Mouse (Mus musculus): ENCODE data around the gene Cpn1. TPM values are rescaled to one million over a fixed set of nuclear protein-coding genes. Genes with fewer than 3 reads are reported as not detected.

Gene Cpn1
- polyA plus RNA-seq, 1 experiment from 2014 or later = 0.24 TPM

DNA sequence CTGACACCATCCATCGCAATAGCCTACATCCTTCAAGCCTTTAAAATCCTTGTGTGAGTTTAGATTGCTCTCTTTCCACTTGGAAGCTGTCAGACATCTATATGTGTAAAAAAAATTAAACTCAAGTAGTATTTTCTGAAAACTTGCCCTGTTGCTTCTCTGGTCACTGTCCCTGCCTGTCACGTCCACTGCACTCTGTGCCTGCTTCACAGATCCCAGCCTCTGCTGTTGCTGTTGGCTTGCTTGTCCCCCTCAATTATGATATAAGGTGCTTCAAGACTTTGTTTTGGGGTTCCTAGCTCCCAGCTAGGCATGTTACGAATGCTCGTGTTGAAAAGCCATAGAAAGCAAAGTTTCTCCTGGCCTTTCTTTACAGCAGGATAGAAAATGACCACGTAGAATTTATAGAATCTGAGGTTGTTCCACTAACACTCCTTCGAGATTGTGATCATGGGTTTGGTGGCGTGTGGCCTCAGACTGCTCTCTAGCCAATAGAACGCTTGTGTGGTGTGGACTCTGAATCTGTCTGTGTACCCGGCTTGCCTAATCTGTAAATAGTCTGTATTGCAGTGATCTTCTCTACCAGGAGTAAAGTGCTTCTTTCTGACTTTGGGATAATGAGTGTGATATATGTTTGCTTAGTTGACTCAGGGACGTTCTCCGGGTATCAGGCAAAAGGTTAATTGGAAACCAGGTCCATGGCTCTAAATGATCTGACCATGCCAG is 12.6 kb upstream of the Cpn1 start:
- no peak for ATAC-seq
- Histone ChIP-seq H3K4me3 (ENCODE audit: low read depth, low read length) (no peak overlapping the region), H3K4me2 (ENCODE audit: low read length) (no peak overlapping the region), H3K27me3 (replicated peaks; ENCODE audit: control insufficient read depth, insufficient read depth, low read length) (no peaks in the 10 kb centered on the region), H3K27ac (ENCODE audit: low read depth, low read length) (no peak overlapping the region), H3K36me3 (ENCODE audit: control insufficient read depth, insufficient read depth, low read length) (no peaks in the 10 kb centered on the region), H3K9ac (ENCODE audit: low read length) (no peak overlapping the region), H3K4me1 (ENCODE audit: control insufficient read depth, insufficient read depth, low read length) (no peaks in the 10 kb centered on the region), H3K9me3 (replicated peaks; ENCODE audit: control insufficient read depth, low read length) (no peaks in the 10 kb centered on the region)
- no peak for DNase-seq (ENCODE audit: low spot score)
- WGBS = 83% methylated on average over 11 of the region's 11 CpGs

DNA sequence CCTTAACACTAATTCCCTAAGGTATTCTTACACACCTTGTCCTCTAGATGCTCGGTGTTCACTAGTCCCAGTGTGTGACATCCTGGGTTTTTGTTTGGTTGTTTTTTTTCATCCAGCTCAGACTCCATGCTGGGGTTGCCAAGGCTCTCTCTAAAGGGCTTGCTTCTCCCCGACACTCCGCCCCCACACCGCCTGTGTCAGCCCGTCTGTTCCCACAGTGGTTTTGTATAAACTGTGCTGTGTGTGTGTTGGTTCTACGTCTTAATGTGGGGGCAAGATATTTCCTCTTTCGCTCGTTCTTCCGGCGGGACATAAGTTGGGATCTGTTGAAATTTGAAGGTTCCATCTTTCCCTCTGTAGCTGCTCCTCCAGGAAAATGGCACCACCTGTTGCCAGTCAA is 11.7 kb upstream of the Cpn1 start:
- ATAC-seq = no peak

DNA sequence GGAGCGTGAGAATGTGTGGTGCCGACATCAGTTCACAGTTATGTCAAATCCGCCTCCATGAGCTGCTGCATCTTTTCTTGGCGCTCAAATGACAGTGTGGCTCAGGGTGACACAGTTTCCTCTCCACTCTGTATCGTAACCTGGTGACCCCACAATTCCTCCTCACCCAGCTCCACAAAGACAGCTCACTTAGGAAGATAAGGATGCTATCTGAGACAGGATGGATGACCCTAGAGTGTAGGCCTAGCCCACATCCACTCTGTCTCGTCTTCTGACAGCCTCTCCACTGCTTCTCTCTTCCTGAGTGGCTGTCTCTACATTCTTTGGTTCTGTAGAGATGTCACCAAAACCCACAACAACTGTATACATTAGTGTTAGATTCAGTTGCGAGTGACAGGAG is 9.1 kb upstream of the Cpn1 start:
- Histone ChIP-seq H3K4me1 (ENCODE audit: control insufficient read depth, insufficient read depth, low read length) (no peaks in the 10 kb centered on the region), H3K9ac (ENCODE audit: low read length) (no peak overlapping the region), H3K9me3 (replicated peaks; ENCODE audit: control insufficient read depth, low read length) (no peaks in the 10 kb centered on the region), H3K4me2 (ENCODE audit: low read length) (no peak overlapping the region), H3K27ac (ENCODE audit: low read depth, low read length) (no peak overlapping the region), H3K27me3 (replicated peaks; ENCODE audit: control insufficient read depth, insufficient read depth, low read length) (no peaks in the 10 kb centered on the region), H3K36me3 (ENCODE audit: control insufficient read depth, insufficient read depth, low read length) (no peaks in the 10 kb centered on the region), H3K4me3 (ENCODE audit: low read depth, low read length) (no peak overlapping the region)
- DNase-seq (ENCODE audit: low spot score) = no peak
- WGBS = 80% methylated on average over 7 of the region's 7 CpGs
- no peak for ATAC-seq

More for the DNA sequence above, 11.7 kb upstream of the Cpn1 start:
- Histone ChIP-seq H3K36me3 (ENCODE audit: control insufficient read depth, insufficient read depth, low read length) (no peaks in the 10 kb centered on the region), H3K4me2 (ENCODE audit: low read length) (no peak overlapping the region), H3K27ac (ENCODE audit: low read depth, low read length) (no peak overlapping the region), H3K9ac (ENCODE audit: low read length) (no peak overlapping the region), H3K4me3 (ENCODE audit: low read depth, low read length) (no peak overlapping the region), H3K9me3 (replicated peaks; ENCODE audit: control insufficient read depth, low read length) (no peaks in the 10 kb centered on the region), H3K4me1 (ENCODE audit: control insufficient read depth, insufficient read depth, low read length) (no peaks in the 10 kb centered on the region), H3K27me3 (replicated peaks; ENCODE audit: control insufficient read depth, insufficient read depth, low read length) (no peaks in the 10 kb centered on the region)
- WGBS = 88% methylated on average over 10 of the region's 10 CpGs
- DNase-seq (ENCODE audit: low spot score) = no peak

DNA sequence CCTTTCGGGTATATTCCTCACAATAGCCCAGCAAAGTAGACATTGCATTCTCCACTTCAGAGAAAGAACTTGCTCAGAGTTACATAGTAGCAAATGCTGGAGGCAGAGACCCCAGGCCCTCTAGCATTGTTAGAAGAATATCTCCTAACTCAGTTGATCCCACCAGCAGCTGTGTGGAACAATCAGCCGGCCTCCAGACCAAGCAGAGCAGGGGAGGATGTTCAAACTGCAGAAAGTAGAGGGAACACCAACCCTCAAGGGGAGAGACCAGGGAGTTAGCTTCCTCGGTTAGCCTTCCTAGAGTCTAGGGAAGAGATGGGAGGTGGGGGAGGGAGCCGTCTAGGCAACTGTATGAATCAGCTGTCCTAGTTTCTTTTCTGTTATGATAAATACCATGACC is 6.1 kb upstream of the Cpn1 start:
- H3K9ac ChIP-seq (ENCODE audit: low read length) = no peak overlapping the region
- ATAC-seq (no peak), DNase-seq (ENCODE audit: low spot score) (no peak)
- H3K4me3 ChIP-seq (ENCODE audit: low read depth, low read length) = no peak overlapping the region
- H3K27me3 ChIP-seq (replicated peaks; ENCODE audit: control insufficient read depth, insufficient read depth, low read length) = no peaks in the 10 kb centered on the region
- 86% methylated on average over 4 of the region's 4 CpGs for whole genome bisulfite sequencing
- no peak overlapping the region for H3K27ac ChIP-seq (ENCODE audit: low read depth, low read length)
- no peaks in the 10 kb centered on the region for H3K9me3 ChIP-seq (replicated peaks; ENCODE audit: control insufficient read depth, low read length)
- no peaks in the 10 kb centered on the region for H3K4me1 ChIP-seq (ENCODE audit: control insufficient read depth, insufficient read depth, low read length)
- no peaks in the 10 kb centered on the region for H3K36me3 ChIP-seq (ENCODE audit: control insufficient read depth, insufficient read depth, low read length)
- H3K4me2 ChIP-seq (ENCODE audit: low read length) = no peak overlapping the region

- no peaks in the 10 kb centered on the region for H3K9me3 ChIP-seq (replicated peaks; ENCODE audit: control insufficient read depth, low read length)
- no peaks in the 10 kb centered on the region for H3K36me3 ChIP-seq (ENCODE audit: control insufficient read depth, insufficient read depth, low read length)
- H3K27ac ChIP-seq (ENCODE audit: low read depth, low read length) = no peak overlapping the region
- H3K4me1 ChIP-seq (ENCODE audit: control insufficient read depth, insufficient read depth, low read length) = 0 out of 2 replicates have a peak, but pooled peaks cover 6% of the 10 kb centered on the region
- H3K9ac ChIP-seq (ENCODE audit: low read length) = no peak overlapping the region
- H3K27me3 ChIP-seq (replicated peaks; ENCODE audit: control insufficient read depth, insufficient read depth, low read length) = no peaks in the 10 kb centered on the region
- ATAC-seq = no peak
- H3K4me2 ChIP-seq (ENCODE audit: low read length) = no peak overlapping the region
- H3K4me3 ChIP-seq (ENCODE audit: low read depth, low read length) = no peak overlapping the region
- no peak for DNase-seq (ENCODE audit: low spot score)
- WGBS = 85% methylated on average over 8 of the region's 8 CpGs
Measured at GRCm38 (mm10) chr19:43990362-43990761, 4.0 kb upstream of the Cpn1 start.

GRCm38 (mm10) chr19:43981992-43982391 is 4.4 kb downstream of the Cpn1 start:
- ATAC-seq (no peak), DNase-seq (ENCODE audit: low spot score) (no peak)
- H3K36me3 ChIP-seq (ENCODE audit: control insufficient read depth, insufficient read depth, low read length) = no peaks in the 10 kb centered on the region
- H3K9me3 ChIP-seq (replicated peaks; ENCODE audit: control insufficient read depth, low read length) = no peaks in the 10 kb centered on the region
- H3K4me3 ChIP-seq (ENCODE audit: low read depth, low read length) = no peak overlapping the region
- no peaks in the 10 kb centered on the region for H3K27me3 ChIP-seq (replicated peaks; ENCODE audit: control insufficient read depth, insufficient read depth, low read length)
- H3K27ac ChIP-seq (ENCODE audit: low read depth, low read length) = no peak overlapping the region
- 96% methylated on average over 5 of the region's 5 CpGs for WGBS
- no peak overlapping the region for H3K9ac ChIP-seq (ENCODE audit: low read length)
- H3K4me1 ChIP-seq (ENCODE audit: control insufficient read depth, insufficient read depth, low read length) = 0 out of 2 replicates have a peak, but pooled peaks cover 6% of the 10 kb centered on the region
- H3K4me2 ChIP-seq (ENCODE audit: low read length) = no peak overlapping the region

DNA sequence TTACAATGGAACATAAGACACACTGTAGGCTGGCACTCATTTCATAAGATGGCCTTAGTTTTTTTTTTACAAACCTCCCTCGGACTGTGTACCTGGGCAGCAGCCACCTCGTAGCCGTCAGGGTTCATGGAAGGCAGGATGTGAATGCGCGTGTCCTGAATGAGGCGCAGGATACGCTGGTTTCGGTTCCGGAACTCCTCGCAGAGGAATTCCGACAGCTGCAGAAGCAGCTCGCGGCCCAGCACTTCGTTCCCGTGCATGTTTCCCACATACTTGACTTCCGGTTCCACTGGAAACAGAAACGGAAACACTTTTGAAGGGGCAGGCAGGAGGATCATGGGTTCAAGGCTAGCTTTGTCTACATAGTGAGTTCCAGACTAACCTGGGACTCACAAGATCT is 5.6 kb downstream of the Cpn1 start:
- WGBS = 95% methylated on average over 17 of the region's 17 CpGs
- Histone ChIP-seq H3K27ac (ENCODE audit: low read depth, low read length) (no peak overlapping the region), H3K9me3 (replicated peaks; ENCODE audit: control insufficient read depth, low read length) (no peaks in the 10 kb centered on the region), H3K27me3 (replicated peaks; ENCODE audit: control insufficient read depth, insufficient read depth, low read length) (no peaks in the 10 kb centered on the region), H3K36me3 (ENCODE audit: control insufficient read depth, insufficient read depth, low read length) (no peaks in the 10 kb centered on the region), H3K4me3 (ENCODE audit: low read depth, low read length) (no peak overlapping the region), H3K4me1 (ENCODE audit: control insufficient read depth, insufficient read depth, low read length) (no peaks in the 10 kb centered on the region), H3K9ac (ENCODE audit: low read length) (no peak overlapping the region), H3K4me2 (ENCODE audit: low read length) (no peak overlapping the region)
- DNase-seq (ENCODE audit: low spot score) (no peak), ATAC-seq (no peak)

DNA sequence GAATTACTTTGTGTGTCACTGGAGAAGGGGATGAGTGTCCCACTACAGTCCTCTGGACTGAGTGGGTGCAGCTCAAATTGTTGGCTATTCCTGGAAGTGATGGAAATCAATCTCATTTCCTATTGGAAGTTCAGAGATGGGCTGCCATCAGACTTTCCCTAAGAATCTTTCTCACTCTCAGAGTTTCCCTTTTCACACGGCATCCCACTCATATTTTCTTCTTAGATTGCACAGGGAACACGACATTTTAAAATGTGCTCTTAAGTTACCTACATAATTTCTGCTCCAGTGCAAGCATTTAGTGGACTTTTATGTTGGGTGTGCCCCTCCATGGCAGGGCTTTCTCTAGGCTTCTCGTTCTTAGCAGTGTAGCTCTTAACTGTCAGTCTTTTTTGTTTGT is 8.6 kb downstream of the Cpn1 start:
- no peaks in the 10 kb centered on the region for H3K4me1 ChIP-seq (ENCODE audit: control insufficient read depth, insufficient read depth, low read length)
- H3K4me3 ChIP-seq (ENCODE audit: low read depth, low read length) = no peak overlapping the region
- no peaks in the 10 kb centered on the region for H3K9me3 ChIP-seq (replicated peaks; ENCODE audit: control insufficient read depth, low read length)
- H3K4me2 ChIP-seq (ENCODE audit: low read length) = no peak overlapping the region
- H3K36me3 ChIP-seq (ENCODE audit: control insufficient read depth, insufficient read depth, low read length) = no peaks in the 10 kb centered on the region
- DNase-seq (ENCODE audit: low spot score) (no peak), ATAC-seq (no peak)
- H3K9ac ChIP-seq (ENCODE audit: low read length) = no peak overlapping the region
- WGBS = 88% methylated on average over 3 of the region's 3 CpGs
- H3K27me3 ChIP-seq (replicated peaks; ENCODE audit: control insufficient read depth, insufficient read depth, low read length) = no peaks in the 10 kb centered on the region
- no peak overlapping the region for H3K27ac ChIP-seq (ENCODE audit: low read depth, low read length)

GRCm38 (mm10) chr19:43976661-43977060 is 9.7 kb downstream of the Cpn1 start:
- Histone ChIP-seq H3K27me3 (replicated peaks; ENCODE audit: control insufficient read depth, insufficient read depth, low read length) (no peaks in the 10 kb centered on the region), H3K4me2 (ENCODE audit: low read length) (no peak overlapping the region), H3K36me3 (ENCODE audit: control insufficient read depth, insufficient read depth, low read length) (no peaks in the 10 kb centered on the region), H3K27ac (ENCODE audit: low read depth, low read length) (no peak overlapping the region), H3K4me3 (ENCODE audit: low read depth, low read length) (no peak overlapping the region), H3K9me3 (replicated peaks; ENCODE audit: control insufficient read depth, low read length) (no peaks in the 10 kb centered on the region), H3K4me1 (ENCODE audit: control insufficient read depth, insufficient read depth, low read length) (no peaks in the 10 kb centered on the region), H3K9ac (ENCODE audit: low read length) (no peak overlapping the region)
- 82% methylated on average over 6 of the region's 6 CpGs for WGBS
- DNase-seq (ENCODE audit: low spot score) (no peak), ATAC-seq (no peak)
